Mouse (Mus musculus) stomach, postnatal 0 days (tissue): ENCODE data around the gene Cd200.

ENCODE experiments used
- CTCF ChIP-seq: IDR thresholded peaks from 2 replicates; pipeline ENCODE4 v1.5.1; 2016; ENCODE audit warnings: antibody characterized with exemption, low read depth, mild to moderate bottlenecking, moderate library complexity
- EP300 ChIP-seq: optimal IDR thresholded peaks from 2 replicates; pipeline ENCODE3; 2016; ENCODE audit warnings: antibody characterized with exemption

DNA sequence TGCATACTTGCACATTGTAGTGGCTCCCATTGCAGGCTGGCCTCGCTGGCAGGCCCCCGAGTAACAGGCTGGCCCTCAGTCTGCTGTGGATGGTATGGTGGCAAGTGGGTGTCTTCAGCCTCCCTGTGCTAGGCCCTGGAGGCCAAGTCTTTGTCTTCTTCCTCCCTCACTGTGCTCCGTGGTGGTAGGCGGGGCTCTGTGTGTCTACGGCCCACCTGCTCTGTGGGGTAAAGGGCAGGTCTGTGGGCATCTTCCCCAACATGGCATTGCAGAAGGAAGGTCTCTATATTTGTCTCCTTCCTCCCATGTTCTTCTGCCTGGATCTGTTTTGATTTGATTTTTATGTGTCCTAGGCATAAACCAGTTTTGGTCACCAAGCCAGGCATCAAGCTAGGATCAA, 74.0 kb downstream of the Cd200 start:
- TF ChIP-seq CTCF (no peak), EP300 (no peak)
